Mouse (Mus musculus): ENCODE results near the gene Mark1.

Gene Mark1

GRCm38 (mm10) chr1:184886160-184886559, 113.2 kb downstream of the Mark1 start:
- CTCF ChIA-PET, result no interaction called here

- CTCF ChIA-PET, result no interaction called here
Observed at GRCm38 (mm10) chr1:184882281-184883268, 116.8 kb downstream of the Mark1 start, which contains the start of gene C130074G19Rik. Gene C130074G19Rik (minus strand): TSS chr1:184883218.

GRCm38 (mm10) chr1:184881861-184882260, 117.5 kb downstream of the Mark1 start:
- CTCF ChIA-PET, result no interaction called here

GRCm38 (mm10) chr1:184881211-184881610, 118.2 kb downstream of the Mark1 start:
- CTCF ChIA-PET, result no interaction called here

- CTCF ChIA-PET, result no interaction called here
Observed at GRCm38 (mm10) chr1:184878860-184879259, 120.5 kb downstream of the Mark1 start.

- CTCF ChIA-PET, result no interaction called here
Observed at GRCm38 (mm10) chr1:184877306-184877705, 122.1 kb downstream of the Mark1 start.

- CTCF ChIA-PET, result no interaction called here
Observed at GRCm38 (mm10) chr1:184873910-184874309, 125.5 kb downstream of the Mark1 start.

GRCm38 (mm10) chr1:184872069-184872819, 127.1 kb downstream of the Mark1 start:
- CTCF ChIA-PET, result no interaction called here

- CTCF ChIA-PET, result no interaction called here
Observed at GRCm38 (mm10) chr1:184871506-184871905, 127.9 kb downstream of the Mark1 start.

- CTCF ChIA-PET, result no interaction called here
Observed at GRCm38 (mm10) chr1:184870646-184871385, 128.6 kb downstream of the Mark1 start.

- CTCF ChIA-PET, result no interaction called here
Observed at GRCm38 (mm10) chr1:184869939-184870565, 129.3 kb downstream of the Mark1 start.

- CTCF ChIA-PET, result no interaction called here
Observed at GRCm38 (mm10) chr1:184867640-184868120, 131.7 kb downstream of the Mark1 start.

- CTCF ChIA-PET, result no interaction called here
Observed at GRCm38 (mm10) chr1:184864381-184864801, 135.0 kb downstream of the Mark1 start.

GRCm38 (mm10) chr1:184862636-184863035, 136.7 kb downstream of the Mark1 start:
- CTCF ChIA-PET, result no interaction called here

- CTCF ChIA-PET, result no interaction called here
Observed at GRCm38 (mm10) chr1:184861551-184861950, 137.8 kb downstream of the Mark1 start.

GRCm38 (mm10) chr1:184860276-184860675, 139.1 kb downstream of the Mark1 start:
- CTCF ChIA-PET, result interaction anchor here (0.6 kb wide), 1 partner anchor 316 kb away, joined by 4 read pairs; no protein-coding TSS in a partner anchor

GRCm38 (mm10) chr1:184858253-184858652, 141.1 kb downstream of the Mark1 start:
- CTCF ChIA-PET, result no interaction called here

- CTCF ChIA-PET, result no interaction called here
Observed at GRCm38 (mm10) chr1:184857216-184857615, 142.2 kb downstream of the Mark1 start.

GRCm38 (mm10) chr1:184853922-184854321, 145.4 kb downstream of the Mark1 start:
- CTCF ChIA-PET, result no interaction called here

- CTCF ChIA-PET, result no interaction called here
Observed at GRCm38 (mm10) chr1:184853339-184853738, 146.0 kb downstream of the Mark1 start.

Measured in spleen, embryonic (tissue).